In genomic region chr1:94147015-94147414, GRCm38 (mm10) we compare ENCODE assay signal across 18 mouse cellular contexts.
DNase-seq lines count a peak whose midpoint lies in the region; ATAC-seq lines count a peak whose summit lies in the region.
"Had no signal": no experiment of that assay in that cellular context is flagged by ENCODE, and none has a peak within 500 bp of the region (broad histone marks: within the 10 kb centered on the region; RNA-seq: fewer than 3 reads in every experiment).

No protein-coding gene starts in this region.

- DNase-seq in heart, postnatal 10 days: peak; percentile 1 to 3
- DNase-seq in lung, postnatal 36 days: peak; percentile 36
- no peak for DNase-seq in lung, postnatal 14 days
- no peak for DNase-seq in forebrain, embryonic 11.5 days (ENCODE audit: low spot score)
- DNase-seq in cerebellum, adult 8-10 months: no peak
- DNase-seq: adrenal gland, adult 2 months; cerebellum, postnatal 10 days; kidney, postnatal 4 days; layer of hippocampus, postnatal 36 days had no signal

- intact Hi-C loops in heart, postnatal 10 days (cut with DNase I): no loop called here

- H3K36me3 ChIP-seq in heart, embryonic 11.5 days (ENCODE audit: control insufficient read depth, insufficient read depth, low read length): no peaks in the 10 kb centered on the region
- H3K36me3 ChIP-seq in forebrain, embryonic 11.5 days (ENCODE audit: control insufficient read depth, insufficient read depth, low read length): no peaks in the 10 kb centered on the region
- H3K36me3 ChIP-seq: embryonic facial prominence, embryonic 10.5 days; heart, embryonic 15.5 days; limb, embryonic 10.5 days; lung, embryonic 15.5 days; midbrain, embryonic 15.5 days; neural tube, embryonic 12.5 days; stomach, embryonic 15.5 days had no signal

- 44% methylated on average over 4 of the region's 4 CpGs for WGBS in heart, embryonic 11.5 days (ENCODE audit: insufficient replicate concordance)
- 83% methylated on average over 4 of the region's 4 CpGs for WGBS in forebrain, embryonic 11.5 days

- no peak overlapping the region for H3K27ac ChIP-seq in heart, embryonic 11.5 days (ENCODE audit: low read depth, low read length)
- peak overlapping the region; percentile 37; the same call in 1 of the 2 replicates for H3K27ac ChIP-seq in brown adipose tissue, adult 24 weeks (replicated peaks; ENCODE audit: low read depth, low read length)
- H3K27ac ChIP-seq in forebrain, embryonic 11.5 days (ENCODE audit: low read depth, low read length): no peak overlapping the region
- H3K27ac ChIP-seq: embryonic facial prominence, embryonic 10.5 days; heart, embryonic 15.5 days; limb, embryonic 10.5 days; lung, embryonic 15.5 days; midbrain, embryonic 15.5 days; neural tube, embryonic 12.5 days; stomach, embryonic 15.5 days had no signal

- H3K9ac ChIP-seq in heart, embryonic 11.5 days (ENCODE audit: low read depth, low read length): no peak overlapping the region
- H3K9ac ChIP-seq in forebrain, embryonic 11.5 days (ENCODE audit: low read length): no peak overlapping the region
- H3K9ac ChIP-seq: heart, embryonic 15.5 days; lung, embryonic 15.5 days; midbrain, embryonic 15.5 days; neural tube, embryonic 12.5 days; stomach, embryonic 15.5 days had no signal

- H3K27me3 ChIP-seq in heart, embryonic 11.5 days (ENCODE audit: control insufficient read depth, insufficient read depth, low read length): no peaks in the 10 kb centered on the region
- H3K27me3 ChIP-seq in forebrain, embryonic 11.5 days (ENCODE audit: control insufficient read depth, insufficient read depth, low read length): no peaks in the 10 kb centered on the region
- H3K27me3 ChIP-seq: heart, embryonic 15.5 days; lung, embryonic 15.5 days; midbrain, embryonic 15.5 days; neural tube, embryonic 12.5 days; stomach, embryonic 15.5 days had no signal

- no peak for ATAC-seq in heart, embryonic 11.5 days (replicated peaks; ENCODE audit: insufficient number of reproducible peaks, low FRiP score, low TSS enrichment)
- ATAC-seq in forebrain, embryonic 11.5 days (replicated peaks; ENCODE audit: low FRiP score): no peak
- ATAC-seq: midbrain, embryonic 15.5 days had no signal

- no peaks in the 10 kb centered on the region for H3K4me1 ChIP-seq in heart, embryonic 11.5 days (ENCODE audit: control insufficient read depth, insufficient read depth, low read length)
- H3K4me1 ChIP-seq in brown adipose tissue, adult 24 weeks (ENCODE audit: control insufficient read depth, insufficient read depth, insufficient read length, low read length): no peaks in the 10 kb centered on the region
- H3K4me1 ChIP-seq in forebrain, embryonic 11.5 days (replicated peaks; ENCODE audit: control insufficient read depth, insufficient read depth, low read length): no peaks in the 10 kb centered on the region
- H3K4me1 ChIP-seq: embryonic facial prominence, embryonic 10.5 days; heart, embryonic 15.5 days; limb, embryonic 10.5 days; lung, embryonic 15.5 days; midbrain, embryonic 15.5 days; neural tube, embryonic 12.5 days; stomach, embryonic 15.5 days had no signal

- H3K9me3 ChIP-seq in heart, embryonic 11.5 days (replicated peaks; ENCODE audit: control insufficient read depth, low read length): 0 out of 2 replicates have a peak, but pooled peaks cover 2% of the 10 kb centered on the region
- no peaks in the 10 kb centered on the region for H3K9me3 ChIP-seq in forebrain, embryonic 11.5 days (ENCODE audit: control insufficient read depth, low read length)
- H3K9me3 ChIP-seq: embryonic facial prominence, embryonic 10.5 days; heart, embryonic 15.5 days; limb, embryonic 10.5 days; lung, embryonic 15.5 days; midbrain, embryonic 15.5 days; stomach, embryonic 15.5 days had no signal

- no peak overlapping the region for H3K4me3 ChIP-seq in heart, embryonic 11.5 days (ENCODE audit: low read depth, low read length)
- peak overlapping the region; percentile 33 for H3K4me3 ChIP-seq in brown adipose tissue, adult 24 weeks (ENCODE audit: insufficient read depth, low read depth, low read length)
- H3K4me3 ChIP-seq in forebrain, embryonic 11.5 days (ENCODE audit: low read depth, low read length): no peak overlapping the region
- H3K4me3 ChIP-seq: embryonic facial prominence, embryonic 10.5 days; heart, embryonic 15.5 days; limb, embryonic 10.5 days; lung, embryonic 15.5 days; midbrain, embryonic 15.5 days; neural tube, embryonic 12.5 days; stomach, embryonic 15.5 days had no signal

- H3K4me2 ChIP-seq in heart, embryonic 11.5 days: no peak overlapping the region
- no peak overlapping the region for H3K4me2 ChIP-seq in forebrain, embryonic 11.5 days (ENCODE audit: low read depth, low read length, severe bottlenecking)
- H3K4me2 ChIP-seq: heart, embryonic 15.5 days; lung, embryonic 15.5 days; midbrain, embryonic 15.5 days; neural tube, embryonic 12.5 days; stomach, embryonic 15.5 days had no signal

Comparison
In these comparisons a context has a peak if more than half of its experiments do, and no peak if none do; other contexts are left out.
1. DNase-seq: peak in heart, postnatal 10 days (2 of 2) and lung, postnatal 36 days (single experiment); none in lung, postnatal 14 days (single experiment), forebrain, embryonic 11.5 days (single experiment) and cerebellum, adult 8-10 months (single experiment).